Mouse (Mus musculus) naive thymus-derived CD4-positive, alpha-beta T cell, adult 2 months (primary cell): ENCODE data around the gene Yap1.
"Not testable (repeated sequence)": the region's sequence is repeated elsewhere in the genome, so short reads cannot be mapped to it uniquely, and the experiment has no call there.

Experiments
- DNase-seq: peaks from one replicate; pipeline ENCODE4 v3.0.0-alpha.2; 2011; ENCODE audit warnings: low read depth

Yap1 gene

DNA sequence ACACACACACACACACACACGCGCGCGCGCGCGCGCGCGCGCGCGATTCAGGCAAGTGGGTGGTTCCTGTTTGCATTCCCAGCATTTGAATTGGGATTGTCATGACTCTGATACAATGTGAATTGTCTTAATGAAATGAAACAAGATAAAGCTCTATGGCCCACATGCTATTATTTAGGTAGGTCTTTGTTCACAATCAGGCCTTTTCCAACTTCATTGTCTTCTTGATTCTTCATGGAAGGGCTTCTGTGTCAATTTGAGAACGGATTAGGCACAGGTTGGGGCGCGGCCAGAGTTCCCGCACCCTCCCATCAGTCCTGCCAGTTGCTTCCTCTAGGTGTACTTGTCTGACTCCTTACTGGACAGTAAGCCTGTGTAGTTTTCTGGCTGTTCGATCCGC is 90.4 kb downstream of the Yap1 start:
- DNase-seq, result no peak

DNA sequence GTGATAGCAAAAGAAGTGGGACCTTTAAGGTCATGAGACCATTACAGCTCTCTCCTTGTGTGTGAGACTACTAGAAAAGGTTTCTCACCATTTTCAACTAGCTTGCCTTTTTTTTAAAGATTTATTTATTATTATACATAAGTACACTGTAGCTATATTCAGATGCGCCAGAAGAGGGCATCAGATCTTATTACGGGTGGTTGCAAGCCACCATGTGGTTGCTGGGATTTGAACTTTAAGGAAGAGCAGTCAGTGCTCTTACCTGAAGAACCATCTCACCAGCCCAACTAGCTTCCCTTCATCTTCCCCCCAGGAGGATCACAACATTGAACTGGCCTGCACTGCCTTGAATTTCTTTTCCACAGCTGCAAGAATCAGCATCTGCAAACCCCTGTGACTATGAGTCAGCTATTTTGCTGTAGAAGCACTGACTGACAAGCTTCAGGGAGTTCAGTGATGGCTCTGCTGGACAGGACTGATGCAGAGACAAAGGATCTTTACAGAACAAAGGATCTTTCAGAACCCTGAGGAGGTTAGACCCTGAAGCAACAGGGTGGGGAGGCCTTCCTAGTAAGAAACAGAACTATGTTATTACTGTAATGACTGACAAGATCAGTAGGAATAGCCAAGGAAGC is 96.9 kb downstream of the Yap1 start:
- no peak for DNase-seq

DNA sequence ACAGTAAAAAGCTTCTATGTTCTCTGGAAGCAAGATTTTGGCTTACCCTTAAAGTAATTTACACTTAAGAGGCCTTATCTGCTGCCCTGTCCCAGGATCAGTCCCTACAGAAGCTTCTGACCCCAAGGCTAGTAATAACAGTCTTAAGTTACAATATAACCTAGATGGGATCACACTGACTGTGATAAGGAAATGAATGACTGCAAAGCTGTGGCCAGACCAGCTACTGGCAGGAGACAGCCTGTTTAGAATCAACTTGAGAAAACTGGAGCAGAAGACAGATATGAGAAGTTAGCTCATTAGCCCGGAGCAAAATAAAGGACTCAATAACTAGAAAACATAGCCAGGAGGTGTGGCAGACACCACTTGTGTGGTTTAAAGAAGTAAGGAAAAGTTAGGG is 97.8 kb downstream of the Yap1 start:
- DNase-seq, result no peak

- DNase-seq, result no peak
Observed at GRCm38 (mm10) chr9:7903825-7904224, 100.6 kb downstream of the Yap1 start.

DNA sequence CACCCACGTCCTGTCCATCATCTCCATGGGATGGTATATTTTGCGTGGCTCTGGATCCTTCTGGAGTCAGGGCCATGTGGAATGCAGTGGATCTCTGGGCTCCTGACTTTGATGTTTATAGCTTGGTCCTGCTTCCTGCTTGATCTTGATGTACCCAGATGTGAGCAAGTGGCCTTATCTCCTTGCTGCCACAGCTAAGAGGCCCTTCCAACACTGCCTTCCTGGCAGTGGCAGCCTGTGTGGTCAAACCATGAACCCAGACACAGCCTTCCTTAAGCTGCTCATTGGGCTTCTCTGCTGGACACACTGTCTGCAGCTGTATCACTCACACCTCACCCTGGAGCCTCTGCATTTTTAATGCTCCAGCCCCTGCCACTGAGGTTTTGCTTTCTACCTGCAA is 101.1 kb downstream of the Yap1 start:
- DNase-seq, result no peak

- no peak for DNase-seq
Observed at GRCm38 (mm10) chr9:7902311-7902710, 102.1 kb downstream of the Yap1 start.

DNA sequence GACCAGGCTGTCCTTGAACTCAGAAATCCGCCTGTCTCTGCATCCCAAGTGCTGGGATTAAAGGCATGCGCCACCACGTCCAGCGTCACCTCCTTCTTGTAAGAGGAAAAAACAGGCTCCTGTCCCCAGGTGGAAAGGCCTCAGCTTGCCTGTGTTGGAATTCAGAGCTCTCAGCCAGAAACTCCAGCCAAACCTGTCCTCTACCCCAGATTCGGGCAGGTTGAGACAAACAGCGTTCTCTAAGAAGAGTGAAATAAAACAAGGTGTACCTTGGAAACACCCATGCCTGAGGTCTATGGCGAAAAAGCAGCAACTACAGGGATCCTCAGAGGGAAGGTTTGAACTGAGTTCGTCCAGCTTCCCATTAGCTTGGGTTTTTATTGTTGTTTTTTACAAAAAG is 103.4 kb downstream of the Yap1 start:
- no peak for DNase-seq

GRCm38 (mm10) chr9:7897502-7897901 is 106.9 kb downstream of the Yap1 start:
- DNase-seq, result peak; percentile 88

DNA sequence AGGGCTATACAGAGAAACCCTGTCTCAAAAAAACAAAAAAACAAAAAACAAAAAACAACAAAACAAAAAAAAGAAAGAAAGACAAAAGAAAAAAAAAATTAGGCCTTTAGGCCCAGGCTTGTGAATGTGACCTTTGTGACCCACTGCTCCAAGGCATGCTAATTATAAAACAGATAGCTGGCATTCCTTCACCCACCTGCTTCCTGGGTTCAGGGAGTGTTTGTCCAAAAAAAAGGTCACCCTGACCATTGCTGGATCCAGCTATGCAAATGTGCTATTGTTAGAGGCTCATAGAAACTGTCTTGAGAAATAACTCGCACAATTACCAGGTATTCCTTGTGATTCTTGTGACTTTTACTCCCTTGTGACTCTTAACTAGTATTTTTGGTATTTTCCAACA is 112.6 kb downstream of the Yap1 start:
- DNase-seq, result not testable (repeated sequence)

DNA sequence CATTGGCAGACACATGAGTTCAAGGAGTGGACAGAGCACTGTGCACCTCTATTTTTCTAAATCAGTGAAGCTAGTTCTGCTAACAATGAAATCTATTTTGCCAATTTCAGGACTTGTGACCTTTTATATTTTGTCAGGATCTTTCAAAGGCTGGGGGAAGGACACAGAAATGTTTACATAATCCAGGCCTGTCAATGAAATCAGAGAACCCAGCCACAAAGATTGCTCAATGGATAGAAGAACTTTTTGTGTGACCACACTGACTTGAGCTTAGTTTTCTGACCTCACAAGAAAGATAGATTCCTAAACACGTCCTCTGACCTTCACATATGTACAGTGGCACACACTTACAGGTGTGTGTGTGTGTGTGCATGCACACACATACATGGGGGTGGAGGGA is 113.2 kb downstream of the Yap1 start:
- no peak for DNase-seq

DNA sequence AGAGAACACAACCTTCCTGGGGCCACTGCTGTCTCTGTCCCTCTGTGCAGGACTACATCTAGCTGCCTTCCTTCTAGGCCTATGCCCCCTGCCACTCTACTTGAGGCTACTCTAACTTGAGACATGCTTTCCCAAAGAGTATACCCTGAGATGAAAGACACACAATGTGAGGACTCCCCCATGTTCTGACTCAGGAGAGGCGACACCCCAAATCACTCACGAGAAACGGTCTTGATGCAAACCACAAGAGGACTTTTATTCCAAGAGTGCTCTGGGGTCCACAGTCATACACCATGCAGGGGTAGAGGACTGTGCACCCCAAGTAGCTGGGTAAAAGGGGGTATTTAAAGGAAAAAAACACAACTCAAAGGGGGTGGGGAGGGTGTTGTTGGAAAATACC is 120.0 kb downstream of the Yap1 start:
- DNase-seq, result no peak

- no peak for DNase-seq
Observed at GRCm38 (mm10) chr9:7882304-7882865, 122.0 kb downstream of the Yap1 start.
